Mouse (Mus musculus): Measurements from ENCODE around the gene Olfr686. TPM values are rescaled to one million over a fixed set of nuclear protein-coding genes. Genes with fewer than 3 reads are reported as not detected.
A peak's percentile ranks its signal among the peaks of the same experiment; 100 is the strongest.

Gene Olfr686
- total RNA-seq, 1 experiment, result not detected

GRCm38 (mm10) chr7:105228138-105228537, 20.9 kb upstream of the Olfr686 start:
- in situ Hi-C loops (cut with MboI; ENCODE audit: low sequenced_read_pairs in 2 of 2, unreplicated experiment in 2 of 2), result no loop called here
- no peak overlapping the region for H3K27ac ChIP-seq (ENCODE audit: insufficient read depth, low read depth, low read length, poor library complexity, severe bottlenecking)
- H3K36me3 ChIP-seq (ENCODE audit: control insufficient read depth, insufficient read depth, low read length, poor library complexity, severe bottlenecking), result no peaks in the 10 kb centered on the region
- no peak overlapping the region for H3K9ac ChIP-seq (ENCODE audit: insufficient read depth, low read depth, low read length, poor library complexity, severe bottlenecking)
- no peak overlapping the region for H3K4me3 ChIP-seq (ENCODE audit: insufficient read depth in 1 of 2, low read depth in 1 of 2, low read length in 2 of 2, poor library complexity in 1 of 2, severe bottlenecking in 1 of 2)
- TF ChIP-seq ZC3H11A (IDR thresholded peaks at IDR 0.05; ENCODE audit: borderline replicate concordance, low read depth, low read length) (no peak), MAFK (IDR thresholded peaks at IDR 0.05; ENCODE audit: insufficient read depth, low read depth, low read length) (no peak), CHD2 (IDR thresholded peaks at IDR 0.05; ENCODE audit: low read depth, low read length) (no peak), HCFC1 (IDR thresholded peaks at IDR 0.05; ENCODE audit: borderline replicate concordance, insufficient read depth, low read length) (no peak)
- no peak for DNase-seq (ENCODE audit: low read depth, low spot score)
- H3K4me1 ChIP-seq (ENCODE audit: control insufficient read depth in 2 of 2, insufficient read depth in 2 of 2, low read length in 2 of 2, poor library complexity in 1 of 2), result no peaks in the 10 kb centered on the region
- no peaks in the 10 kb centered on the region for H3K9me3 ChIP-seq (ENCODE audit: control insufficient read depth, insufficient read depth, low read depth, low read length)

GRCm38 (mm10) chr7:105226703-105227102, 19.4 kb upstream of the Olfr686 start:
- no peak overlapping the region for H3K9ac ChIP-seq (ENCODE audit: insufficient read depth, low read depth, low read length, poor library complexity, severe bottlenecking)
- H3K4me3 ChIP-seq (ENCODE audit: insufficient read depth in 1 of 2, low read depth in 1 of 2, low read length in 2 of 2, poor library complexity in 1 of 2, severe bottlenecking in 1 of 2), result no peak overlapping the region
- TF ChIP-seq CHD2 (IDR thresholded peaks at IDR 0.05; ENCODE audit: low read depth, low read length) (no peak), MAFK (IDR thresholded peaks at IDR 0.05; ENCODE audit: insufficient read depth, low read depth, low read length) (no peak), ZNF384 (IDR thresholded peaks at IDR 0.05; ENCODE audit: low read depth, low read length) (no peak), HCFC1 (IDR thresholded peaks at IDR 0.05; ENCODE audit: borderline replicate concordance, insufficient read depth, low read length) (no peak), ZC3H11A (IDR thresholded peaks at IDR 0.05; ENCODE audit: borderline replicate concordance, low read depth, low read length) (no peak)
- no peaks in the 10 kb centered on the region for H3K9me3 ChIP-seq (ENCODE audit: control insufficient read depth, insufficient read depth, low read depth, low read length)
- DNase-seq (ENCODE audit: low read depth, low spot score), result no peak
- in situ Hi-C loops (cut with MboI; ENCODE audit: low sequenced_read_pairs in 2 of 2, unreplicated experiment in 2 of 2), result no loop called here
- no peak overlapping the region for H3K27ac ChIP-seq (ENCODE audit: insufficient read depth, low read depth, low read length, poor library complexity, severe bottlenecking)
- H3K36me3 ChIP-seq (ENCODE audit: control insufficient read depth, insufficient read depth, low read length, poor library complexity, severe bottlenecking), result no peaks in the 10 kb centered on the region
- H3K4me1 ChIP-seq (ENCODE audit: control insufficient read depth in 2 of 2, insufficient read depth in 2 of 2, low read length in 2 of 2, poor library complexity in 1 of 2), result no peaks in the 10 kb centered on the region

- H3K4me1 ChIP-seq (ENCODE audit: control insufficient read depth in 2 of 2, insufficient read depth in 2 of 2, low read length in 2 of 2, poor library complexity in 1 of 2), result no peaks in the 10 kb centered on the region
- no peak for DNase-seq (ENCODE audit: low read depth, low spot score)
- H3K36me3 ChIP-seq (ENCODE audit: control insufficient read depth, insufficient read depth, low read length, poor library complexity, severe bottlenecking), result no peaks in the 10 kb centered on the region
- H3K9ac ChIP-seq (ENCODE audit: insufficient read depth, low read depth, low read length, poor library complexity, severe bottlenecking), result no peak overlapping the region
- no peak overlapping the region for H3K27ac ChIP-seq (ENCODE audit: insufficient read depth, low read depth, low read length, poor library complexity, severe bottlenecking)
- TF ChIP-seq HCFC1 (IDR thresholded peaks at IDR 0.05; ENCODE audit: borderline replicate concordance, insufficient read depth, low read length) (no peak), MAFK (IDR thresholded peaks at IDR 0.05; ENCODE audit: insufficient read depth, low read depth, low read length) (no peak), ZNF384 (IDR thresholded peaks at IDR 0.05; ENCODE audit: low read depth, low read length) (peak; percentile 94), ZC3H11A (IDR thresholded peaks at IDR 0.05; ENCODE audit: borderline replicate concordance, low read depth, low read length) (no peak), CHD2 (IDR thresholded peaks at IDR 0.05; ENCODE audit: low read depth, low read length) (no peak)
- no peaks in the 10 kb centered on the region for H3K9me3 ChIP-seq (ENCODE audit: control insufficient read depth, insufficient read depth, low read depth, low read length)
- in situ Hi-C loops (cut with MboI; ENCODE audit: low sequenced_read_pairs in 2 of 2, unreplicated experiment in 2 of 2), result no loop called here
- no peak overlapping the region for H3K4me3 ChIP-seq (ENCODE audit: insufficient read depth in 1 of 2, low read depth in 1 of 2, low read length in 2 of 2, poor library complexity in 1 of 2, severe bottlenecking in 1 of 2)
Measured at GRCm38 (mm10) chr7:105226072-105226471, 18.8 kb upstream of the Olfr686 start.

GRCm38 (mm10) chr7:105218281-105218680, 11.0 kb upstream of the Olfr686 start:
- H3K36me3 ChIP-seq (ENCODE audit: control insufficient read depth, insufficient read depth, low read length, poor library complexity, severe bottlenecking), result no peaks in the 10 kb centered on the region
- H3K27ac ChIP-seq (ENCODE audit: insufficient read depth, low read depth, low read length, poor library complexity, severe bottlenecking), result no peak overlapping the region
- no peak overlapping the region for H3K9ac ChIP-seq (ENCODE audit: insufficient read depth, low read depth, low read length, poor library complexity, severe bottlenecking)
- TF ChIP-seq HCFC1 (IDR thresholded peaks at IDR 0.05; ENCODE audit: borderline replicate concordance, insufficient read depth, low read length) (no peak), ZNF384 (IDR thresholded peaks at IDR 0.05; ENCODE audit: low read depth, low read length) (no peak), CHD2 (IDR thresholded peaks at IDR 0.05; ENCODE audit: low read depth, low read length) (no peak), ZC3H11A (IDR thresholded peaks at IDR 0.05; ENCODE audit: borderline replicate concordance, low read depth, low read length) (no peak), MAFK (IDR thresholded peaks at IDR 0.05; ENCODE audit: insufficient read depth, low read depth, low read length) (no peak)
- in situ Hi-C loops (cut with MboI; ENCODE audit: low sequenced_read_pairs in 2 of 2, unreplicated experiment in 2 of 2), result loop anchor here (25.0 kb wide), 1 partner anchor 94 kb away; the partner anchor contains the start of gene Olfr689 (in 2 of the 2)
- no peak overlapping the region for H3K4me3 ChIP-seq (ENCODE audit: insufficient read depth in 1 of 2, low read depth in 1 of 2, low read length in 2 of 2, poor library complexity in 1 of 2, severe bottlenecking in 1 of 2)
- H3K9me3 ChIP-seq (ENCODE audit: control insufficient read depth, insufficient read depth, low read depth, low read length), result no peaks in the 10 kb centered on the region
- no peak for DNase-seq (ENCODE audit: low read depth, low spot score)
- H3K4me1 ChIP-seq (ENCODE audit: control insufficient read depth in 2 of 2, insufficient read depth in 2 of 2, low read length in 2 of 2, poor library complexity in 1 of 2), result no peaks in the 10 kb centered on the region

- Histone ChIP-seq H3K9ac (ENCODE audit: insufficient read depth, low read depth, low read length, poor library complexity, severe bottlenecking) (no peak overlapping the region), H3K4me1 (ENCODE audit: control insufficient read depth in 2 of 2, insufficient read depth in 2 of 2, low read length in 2 of 2, poor library complexity in 1 of 2) (no peaks in the 10 kb centered on the region)
Measured at GRCm38 (mm10) chr7:105214761-105215160, 7.5 kb upstream of the Olfr686 start.

More at GRCm38 (mm10) chr7:105214761-105215160, 7.5 kb upstream of the Olfr686 start:
- Histone ChIP-seq H3K9me3 (ENCODE audit: control insufficient read depth, insufficient read depth, low read depth, low read length) (no peaks in the 10 kb centered on the region), H3K27ac (ENCODE audit: insufficient read depth, low read depth, low read length, poor library complexity, severe bottlenecking) (no peak overlapping the region), H3K36me3 (ENCODE audit: control insufficient read depth, insufficient read depth, low read length, poor library complexity, severe bottlenecking) (no peaks in the 10 kb centered on the region), H3K4me3 (ENCODE audit: insufficient read depth in 1 of 2, low read depth in 1 of 2, low read length in 2 of 2, poor library complexity in 1 of 2, severe bottlenecking in 1 of 2) (no peak overlapping the region)
- TF ChIP-seq MAFK (IDR thresholded peaks at IDR 0.05; ENCODE audit: insufficient read depth, low read depth, low read length), result no peak
- TF ChIP-seq HCFC1 (IDR thresholded peaks at IDR 0.05; ENCODE audit: borderline replicate concordance, insufficient read depth, low read length), result no peak
- TF ChIP-seq ZC3H11A (IDR thresholded peaks at IDR 0.05; ENCODE audit: borderline replicate concordance, low read depth, low read length), result no peak
- no peak for TF ChIP-seq CHD2 (IDR thresholded peaks at IDR 0.05; ENCODE audit: low read depth, low read length)
- no peak for TF ChIP-seq ZNF384 (IDR thresholded peaks at IDR 0.05; ENCODE audit: low read depth, low read length)
- no peak for DNase-seq (ENCODE audit: low read depth, low spot score)
- in situ Hi-C loops (cut with MboI; ENCODE audit: low sequenced_read_pairs in 2 of 2, unreplicated experiment in 2 of 2), result loop anchor here (25.0 kb wide), 1 partner anchor 98 kb away; the partner anchor contains the start of gene Olfr689 (in 2 of the 2)
